Mouse (Mus musculus) left cerebral cortex, postnatal 14 days (tissue): ENCODE measurements around the gene Kcnab1. TPM values are rescaled to one million over a fixed set of nuclear protein-coding genes. Genes with fewer than 3 reads are reported as not detected.

ENCODE experiments used
- DNase-seq, 2 experiments: peaks; one replicate each; pipeline ENCODE4 v3.0.0; 2021 to 2022; ENCODE audit warnings: low spot score in 2 of 2, mixed read lengths in 1 of 2
- intact Hi-C: fragments of 180-260 bp; cut with DNase I; formaldehyde crosslinking; loops from one replicate; pipeline ENCODE4 v1.15.1; 2025
- long read RNA-seq, 2 experiments: library from polyadenylated mRNA; stranded (forward); transcript quantifications; one replicate each; pipeline ENCODE4 v2.0.0; 2021
- total RNA-seq, 2 experiments: library from RNA; stranded (reverse); gene quantifications; 2 replicates each; pipeline ENCODE4 v1.2.3; 2021

Kcnab1 gene
- 10 to 100 TPM; 45.6 to 64.4 TPM for total RNA-seq
- long read RNA-seq, experiment 1, transcript Kcnab1-201 (14 exons, 3,245 nt): major isoform, 50 of 63 reads
- long read RNA-seq, experiment 1, partial matches to known transcripts: 7 of 63 reads
- long read RNA-seq, experiment 1, other reads (novel, unspliced or antisense): 6 of 63 reads
- long read RNA-seq, experiment 2, transcript Kcnab1-201 (14 exons, 3,245 nt): major isoform, 28 of 31 reads
- long read RNA-seq, experiment 2, partial matches to known transcripts: 2 of 31 reads
- long read RNA-seq, experiment 2, other reads (novel, unspliced or antisense): 1 of 31 reads

DNA sequence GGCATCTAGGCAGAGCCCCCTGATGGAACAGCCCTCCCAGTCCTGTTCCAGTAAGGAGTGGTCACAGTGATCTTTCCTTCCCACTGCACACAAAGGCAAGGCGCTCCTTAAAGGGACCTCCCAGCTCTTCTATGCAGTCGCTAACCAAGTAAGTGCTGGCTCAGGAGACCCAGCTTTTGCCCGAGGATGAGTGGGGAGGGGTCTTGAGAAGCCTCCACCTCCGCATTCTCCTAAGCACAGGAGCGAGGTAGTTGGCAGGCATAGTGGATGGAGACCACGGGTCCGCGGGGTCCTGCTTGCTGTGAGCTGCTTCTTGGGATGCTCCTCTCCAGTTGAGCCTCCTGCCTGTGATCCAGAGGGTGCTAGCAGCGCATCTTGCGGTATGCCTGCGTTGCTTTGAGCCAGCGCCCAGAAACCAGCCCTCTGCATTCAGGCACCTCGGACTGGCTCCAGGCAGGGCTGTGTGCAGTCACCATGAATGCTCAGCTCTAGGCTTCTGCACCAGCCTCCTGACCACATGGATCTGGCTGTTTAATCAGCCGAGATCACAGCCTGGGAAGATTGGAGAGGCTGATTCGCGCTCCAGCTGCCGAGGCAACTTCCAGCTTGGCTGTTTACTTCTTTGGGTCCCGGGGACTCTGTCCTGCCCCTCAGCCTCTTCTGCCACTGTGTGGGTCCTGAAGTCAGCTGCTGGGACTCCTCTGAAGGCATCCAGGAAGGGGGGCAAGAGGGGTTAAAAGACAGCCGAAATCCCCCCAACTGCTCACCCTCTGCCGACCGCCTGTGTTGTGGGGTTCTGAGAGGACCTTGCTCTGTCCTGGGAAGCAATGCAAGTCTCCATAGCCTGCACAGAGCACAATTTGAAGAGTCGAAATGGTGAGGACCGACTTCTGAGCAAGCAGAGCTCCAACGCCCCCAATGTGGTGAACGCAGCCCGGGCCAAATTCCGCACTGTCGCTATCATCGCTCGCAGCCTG, at the start of gene Kcnab1:
Kcnab1 (plus strand) TSS at position 440 of the 977 bp plus-strand sequence.
- peak; percentile 30 to 56 for DNase-seq
- intact Hi-C loops: loop anchor here (5.0 kb wide), 2 partner anchors 122 to 208 kb away; no protein-coding TSS in a partner anchor

GRCm38 (mm10) chr3:65088295-65088694, 20.9 kb upstream of the Kcnab1 start:
- intact Hi-C loops: no loop called here
- no peak for DNase-seq

- DNase-seq: no peak
- intact Hi-C loops: no loop called here
Observed at GRCm38 (mm10) chr3:65104117-65104516, 5.1 kb upstream of the Kcnab1 start.

- no peak for DNase-seq
- intact Hi-C loops: no loop called here
Observed at GRCm38 (mm10) chr3:65110190-65110589, 1.0 kb downstream of the Kcnab1 start.

- intact Hi-C loops: no loop called here
- DNase-seq: no peak
Observed at GRCm38 (mm10) chr3:65111176-65111575, 2.0 kb downstream of the Kcnab1 start.

- DNase-seq: no peak
- intact Hi-C loops: no loop called here
Observed at GRCm38 (mm10) chr3:65115164-65115563, 6.0 kb downstream of the Kcnab1 start.

- intact Hi-C loops: no loop called here
- peak in 1 of 2 experiments; percentile 25 for DNase-seq
Observed at GRCm38 (mm10) chr3:65116958-65117357, 7.8 kb downstream of the Kcnab1 start.

GRCm38 (mm10) chr3:65117365-65117764, 8.2 kb downstream of the Kcnab1 start:
- intact Hi-C loops: no loop called here

DNA sequence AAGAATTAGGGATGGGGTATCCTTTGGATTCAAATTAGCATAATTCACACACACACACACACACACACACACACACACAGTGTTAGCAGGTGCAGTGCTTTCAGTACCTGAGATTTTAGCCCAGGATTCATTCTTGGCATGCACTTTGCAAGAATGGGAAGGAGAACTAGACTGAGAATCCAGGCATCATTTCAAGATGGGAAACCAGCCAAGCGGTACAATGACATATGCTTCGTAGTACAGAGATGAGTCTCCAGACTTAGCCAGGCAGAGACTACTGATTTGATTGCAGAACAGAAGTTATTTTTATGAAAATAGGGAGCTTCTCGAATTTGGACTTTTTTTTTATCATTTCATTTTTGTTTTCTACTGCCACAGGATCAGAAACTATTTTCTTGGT, 15.8 kb downstream of the Kcnab1 start:
- intact Hi-C loops: no loop called here
- peak; percentile 75 to 83 for DNase-seq

More at GRCm38 (mm10) chr3:65117365-65117764, 8.2 kb downstream of the Kcnab1 start:
- DNase-seq: no peak

GRCm38 (mm10) chr3:65129625-65130024, 20.4 kb downstream of the Kcnab1 start:
- no peak for DNase-seq
- intact Hi-C loops: no loop called here

DNA sequence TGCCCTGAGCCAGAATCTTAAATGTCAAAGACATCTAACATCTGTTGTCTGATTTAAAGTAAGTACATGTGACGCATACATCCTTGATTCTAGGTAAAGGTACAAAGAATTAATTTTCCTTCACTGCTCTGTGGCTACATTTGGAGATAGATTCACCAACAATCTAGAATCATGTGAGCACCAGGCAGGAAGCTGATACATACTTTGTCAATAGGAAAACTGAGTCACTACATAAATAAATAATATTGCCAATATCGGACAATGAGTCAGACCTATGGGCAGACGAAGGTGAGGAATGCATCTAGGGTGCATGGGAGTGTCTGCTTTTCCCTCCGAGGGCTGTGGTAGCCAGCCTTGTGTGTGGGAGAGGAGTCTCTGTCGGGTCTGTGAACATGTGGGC, 25.7 kb downstream of the Kcnab1 start:
- intact Hi-C loops: no loop called here
- DNase-seq: no peak

GRCm38 (mm10) chr3:65136897-65137296, 27.7 kb downstream of the Kcnab1 start:
- intact Hi-C loops: no loop called here
- no peak for DNase-seq

GRCm38 (mm10) chr3:65138739-65139138, 29.6 kb downstream of the Kcnab1 start:
- no peak for DNase-seq
- intact Hi-C loops: no loop called here

DNA sequence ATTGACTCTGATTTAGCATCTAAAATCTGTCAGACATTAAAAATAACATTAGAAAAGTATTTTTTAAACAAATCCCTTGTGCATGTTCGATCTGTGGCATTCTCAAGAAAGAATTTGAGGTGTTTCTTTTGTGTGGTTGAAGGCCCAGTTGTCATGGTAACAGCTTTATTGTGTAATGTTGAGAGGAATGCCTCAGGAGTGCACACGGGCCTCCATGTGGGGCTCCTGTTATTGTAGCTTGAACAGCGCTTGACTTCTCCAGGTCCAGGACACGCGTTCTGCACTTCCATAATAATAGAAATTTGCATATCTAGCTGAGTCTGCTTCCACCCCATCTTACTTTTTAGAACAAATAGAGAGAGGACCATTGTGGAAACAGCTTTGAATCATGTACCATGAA, 36.0 kb downstream of the Kcnab1 start:
- intact Hi-C loops: no loop called here
- DNase-seq: no peak

DNA sequence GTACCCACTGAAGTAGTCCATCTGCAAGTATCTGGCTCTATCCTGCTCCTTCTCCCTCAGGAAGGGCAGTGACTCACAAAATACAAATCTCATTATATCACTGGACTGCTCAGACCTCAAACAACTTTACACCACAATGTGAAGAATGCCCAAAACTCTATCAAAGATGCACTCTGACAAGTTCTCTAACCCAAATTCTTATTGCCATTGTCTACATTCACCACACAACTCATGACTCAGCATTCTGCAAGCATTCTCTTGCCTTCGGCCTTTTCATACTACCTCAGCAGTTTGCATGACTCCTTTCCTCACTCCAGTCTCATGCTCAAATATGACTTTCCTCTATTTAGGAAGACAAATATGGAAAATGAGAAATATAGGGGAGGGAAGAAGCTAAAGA, 42.6 kb downstream of the Kcnab1 start:
- DNase-seq: no peak

GRCm38 (mm10) chr3:65172964-65173363, 63.8 kb downstream of the Kcnab1 start:
- DNase-seq: no peak
- intact Hi-C loops: no loop called here

More for the DNA sequence above, 42.6 kb downstream of the Kcnab1 start:
- intact Hi-C loops: no loop called here

- intact Hi-C loops: no loop called here
- peak; percentile 33 to 55 for DNase-seq
Observed at GRCm38 (mm10) chr3:65174564-65174963, 65.4 kb downstream of the Kcnab1 start.

GRCm38 (mm10) chr3:65175819-65176218, 66.6 kb downstream of the Kcnab1 start:
- intact Hi-C loops: no loop called here
- peak in 1 of 2 experiments; percentile 21 for DNase-seq

GRCm38 (mm10) chr3:65176846-65177245, 67.7 kb downstream of the Kcnab1 start:
- intact Hi-C loops: no loop called here
- no peak for DNase-seq
